Mouse (Mus musculus) layer of hippocampus, postnatal 25 days (tissue): ENCODE data around the gene Apba2. TPM values are rescaled to one million over a fixed set of nuclear protein-coding genes. Genes with fewer than 3 reads are reported as not detected.

Source experiments
- DNase-seq, 2 experiments: peaks; one replicate each; pipeline ENCODE4 v3.0.0; 2022; ENCODE audit warnings: mixed read lengths in 2 of 2, low spot score in 1 of 2; ENCODE audit errors: extremely low spot score in 1 of 2
- total RNA-seq, 2 experiments: library from RNA; stranded (reverse); gene quantifications; 2 replicates each; pipeline ENCODE4 v1.2.3; 2021

Gene Apba2
- total RNA-seq, 2 experiments from 2014 or later, result 251 to 263 TPM

DNA sequence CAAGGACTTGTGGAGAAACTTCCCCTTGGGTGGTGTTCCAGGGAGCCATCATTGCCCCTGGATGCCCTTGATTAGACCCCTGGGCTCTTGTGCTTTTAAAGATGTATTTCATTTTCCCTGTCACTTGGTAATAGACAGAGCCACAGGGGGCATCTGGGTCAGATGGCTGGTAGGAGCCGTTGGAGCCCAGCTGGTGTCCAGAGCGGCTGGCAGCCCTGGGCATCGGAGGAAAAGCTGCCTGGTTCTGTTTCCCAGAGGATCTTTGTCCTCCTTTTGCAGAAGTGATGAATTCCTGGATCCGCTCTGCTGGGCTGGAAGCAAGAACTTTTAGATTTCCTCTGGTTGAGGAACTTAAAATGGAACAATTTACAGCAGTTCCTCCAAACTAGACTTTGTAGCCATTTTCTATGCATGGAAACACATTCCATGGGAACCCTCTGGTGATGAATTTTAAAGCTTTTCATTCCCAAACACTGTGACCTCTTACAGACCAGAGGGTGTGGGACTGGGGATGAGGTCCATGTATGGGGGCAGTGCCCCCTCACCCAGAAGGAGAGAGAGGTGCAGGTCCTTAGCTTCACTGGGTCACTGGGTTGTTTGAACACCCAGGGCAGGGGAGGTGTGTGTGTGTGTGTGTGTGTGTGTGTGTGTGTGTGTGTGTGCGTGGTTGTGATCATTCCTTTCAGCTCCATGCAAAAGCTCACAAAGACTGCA, 20.3 kb downstream of the Apba2 start:
- no peak for DNase-seq

DNA sequence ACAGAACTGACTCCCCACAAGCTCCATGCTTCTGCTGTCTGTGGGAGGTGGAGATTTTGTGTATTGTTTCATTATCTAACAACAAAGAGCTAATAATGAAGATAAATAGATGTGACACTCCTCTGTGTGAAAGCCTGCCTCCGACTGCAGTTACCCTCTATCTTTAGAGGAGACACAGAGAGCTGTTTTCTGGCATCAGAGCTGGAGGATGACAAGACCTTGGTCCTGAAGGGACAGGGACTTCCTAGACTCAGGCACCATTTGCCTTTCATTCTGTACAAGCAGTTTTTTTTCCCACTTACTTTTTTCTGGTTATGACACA, 20.9 kb downstream of the Apba2 start:
- DNase-seq, result no peak

DNA sequence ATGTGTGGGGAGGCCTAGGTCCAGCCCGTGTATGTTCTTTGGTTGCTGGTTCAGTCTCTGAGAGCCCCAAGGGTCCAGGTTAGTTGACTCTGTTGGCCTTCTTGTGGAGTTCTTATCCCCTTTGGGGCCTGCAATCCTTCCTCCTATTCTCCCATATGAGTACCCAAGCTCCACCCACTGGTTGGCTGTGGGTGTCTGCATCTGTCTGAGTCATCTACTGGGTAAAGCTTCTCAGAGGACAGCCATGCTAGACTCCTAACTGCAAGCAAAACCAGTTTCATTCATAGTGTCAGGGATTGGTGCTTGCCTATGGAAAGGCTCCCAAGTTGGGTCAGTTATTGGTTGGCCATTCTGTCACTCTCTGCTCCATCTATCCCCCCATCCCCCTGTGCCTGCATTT, 29.8 kb downstream of the Apba2 start:
- no peak for DNase-seq

DNA sequence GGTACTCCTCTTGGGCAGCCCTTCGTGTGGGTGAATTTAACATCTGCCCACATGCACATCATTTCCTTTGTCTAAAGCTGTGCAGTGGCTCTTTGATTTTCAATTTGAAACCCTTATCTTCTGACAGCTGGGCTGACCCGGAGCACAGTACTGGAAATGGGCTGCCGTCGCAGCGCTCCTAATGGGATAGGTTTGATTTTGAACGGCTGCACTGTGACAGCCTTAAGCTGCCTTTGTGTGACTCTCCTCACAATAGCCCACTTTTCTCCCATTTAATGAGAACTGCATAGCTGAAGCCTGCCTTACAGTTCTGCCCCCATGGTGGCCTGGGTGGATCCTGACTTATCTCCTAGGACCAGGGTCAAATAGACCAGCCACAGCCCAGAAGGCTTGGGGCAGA, 31.9 kb downstream of the Apba2 start:
- DNase-seq, result no peak

DNA sequence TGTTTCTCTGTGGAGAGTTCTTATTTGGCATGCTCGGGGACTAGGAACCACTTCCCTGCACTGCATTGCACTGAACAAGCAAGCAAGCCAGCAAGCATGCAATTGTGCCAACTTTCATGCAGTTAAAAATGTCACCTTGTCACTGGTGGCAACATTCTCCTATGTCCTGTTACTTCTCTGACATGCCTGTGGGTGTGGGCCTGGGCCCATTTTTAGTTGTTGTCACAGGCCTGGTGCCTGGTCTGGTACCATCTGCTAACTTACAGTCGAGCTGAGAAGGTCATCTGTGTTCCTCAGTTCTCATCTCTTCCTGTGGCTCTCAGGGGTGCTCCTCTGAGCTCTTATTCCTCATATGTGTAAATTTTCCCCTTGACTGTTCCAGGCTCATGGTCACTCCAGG, 33.8 kb downstream of the Apba2 start:
- no peak for DNase-seq

DNA sequence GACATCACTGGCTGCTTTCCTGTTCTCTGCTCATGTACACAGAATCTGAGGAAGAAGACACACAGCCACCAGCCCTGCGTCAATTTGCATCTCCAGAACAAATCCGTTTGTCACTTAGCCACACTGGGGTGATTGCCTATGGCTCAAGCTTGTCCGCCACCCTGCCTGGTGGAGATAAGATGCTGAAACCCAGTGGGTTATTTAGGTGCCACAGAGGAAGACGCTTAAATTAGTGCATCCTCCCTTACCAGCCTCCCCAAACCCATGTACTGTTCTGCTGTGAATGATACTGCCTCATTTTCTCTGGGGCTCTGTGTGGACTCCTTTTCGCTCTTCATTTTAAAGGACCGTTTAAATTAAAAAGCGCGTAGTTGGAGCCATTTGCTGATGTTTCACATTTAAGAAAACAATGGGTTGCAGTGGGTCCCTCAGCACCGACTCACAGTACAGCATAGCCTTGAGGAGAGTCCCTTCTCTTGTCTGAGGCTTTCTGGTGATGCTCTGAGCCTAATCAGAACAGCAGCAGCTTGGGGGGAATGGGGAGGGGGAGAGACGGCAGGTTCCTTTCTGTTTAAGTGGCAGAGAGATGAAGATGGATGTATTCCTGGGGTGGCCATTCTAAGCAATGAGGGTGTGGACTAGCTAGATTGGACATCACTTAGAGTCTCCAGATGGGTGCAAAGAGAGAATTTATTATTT, 38.1 kb downstream of the Apba2 start:
- no peak for DNase-seq

DNA sequence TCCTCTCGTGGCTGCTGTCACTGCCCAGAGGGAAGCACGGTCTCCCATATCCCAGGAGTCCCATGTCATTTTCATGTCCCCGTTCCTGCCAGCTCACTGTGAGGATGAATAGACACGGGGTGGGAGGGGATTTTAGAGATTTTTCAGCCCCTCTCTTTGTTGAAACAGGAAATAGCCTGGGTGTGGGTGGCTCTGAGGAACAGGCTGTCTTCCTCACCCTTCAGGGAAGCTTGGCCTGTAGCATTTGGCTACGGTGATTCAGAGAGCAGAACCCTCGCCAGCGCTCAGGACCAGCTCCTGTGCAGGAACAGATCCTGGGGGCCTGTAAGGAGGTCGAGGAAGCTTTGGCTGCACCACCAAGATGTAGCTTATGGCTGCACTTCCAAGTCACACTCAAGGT, 45.3 kb downstream of the Apba2 start:
- no peak for DNase-seq

DNA sequence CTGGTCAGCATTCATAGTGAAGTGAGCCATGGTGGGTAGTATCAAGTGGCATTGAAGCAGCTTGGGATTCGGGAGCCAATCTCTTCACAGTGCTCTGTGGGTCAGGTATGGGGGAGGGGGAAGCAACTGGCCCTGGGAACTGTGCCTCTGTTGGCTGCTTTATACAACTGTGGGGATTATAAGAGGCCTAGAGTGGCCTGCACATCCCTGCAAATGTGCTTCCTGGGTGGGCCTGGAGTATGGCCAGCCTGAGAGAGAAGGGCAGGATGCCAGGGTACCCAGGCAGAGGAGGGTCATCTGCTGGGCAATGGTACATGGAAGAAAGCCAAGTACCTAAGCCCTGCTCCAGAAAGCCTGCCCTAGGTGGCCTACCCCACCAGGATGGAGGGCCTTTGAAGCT, 49.4 kb downstream of the Apba2 start:
- DNase-seq, result no peak

DNA sequence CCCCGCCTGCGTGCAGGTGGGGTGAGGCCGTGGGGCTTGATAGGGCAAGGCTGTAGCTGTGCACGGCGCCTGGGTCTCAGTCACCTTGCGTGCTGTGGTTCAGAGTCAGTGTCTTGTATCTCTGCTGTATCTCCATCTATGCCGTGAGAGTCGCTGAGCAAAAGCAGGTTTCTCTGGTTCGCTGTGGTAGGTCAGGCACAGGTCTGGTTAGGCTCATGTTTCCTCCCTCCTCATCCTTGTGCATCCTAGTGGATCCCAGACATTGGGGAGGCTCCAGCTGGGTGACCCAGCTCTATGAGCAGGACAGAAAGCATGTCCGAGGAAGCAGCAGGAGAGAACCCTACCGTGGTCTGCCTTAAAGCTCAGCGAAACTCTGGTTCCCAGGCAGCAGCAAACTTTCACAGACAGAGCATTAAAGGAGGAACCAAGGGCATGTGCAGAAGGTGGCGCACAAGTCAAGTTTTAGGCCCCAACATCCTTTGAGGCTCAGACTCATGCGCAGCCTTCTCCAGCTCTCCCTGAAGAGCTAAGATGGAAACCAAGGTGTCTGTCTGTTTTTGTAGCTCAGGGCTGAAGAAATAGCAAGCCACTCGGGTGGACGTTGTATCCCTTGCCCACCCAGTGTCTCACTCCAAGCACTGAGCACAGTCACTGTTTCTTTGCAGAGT, 51.2 kb downstream of the Apba2 start:
- no peak for DNase-seq

DNA sequence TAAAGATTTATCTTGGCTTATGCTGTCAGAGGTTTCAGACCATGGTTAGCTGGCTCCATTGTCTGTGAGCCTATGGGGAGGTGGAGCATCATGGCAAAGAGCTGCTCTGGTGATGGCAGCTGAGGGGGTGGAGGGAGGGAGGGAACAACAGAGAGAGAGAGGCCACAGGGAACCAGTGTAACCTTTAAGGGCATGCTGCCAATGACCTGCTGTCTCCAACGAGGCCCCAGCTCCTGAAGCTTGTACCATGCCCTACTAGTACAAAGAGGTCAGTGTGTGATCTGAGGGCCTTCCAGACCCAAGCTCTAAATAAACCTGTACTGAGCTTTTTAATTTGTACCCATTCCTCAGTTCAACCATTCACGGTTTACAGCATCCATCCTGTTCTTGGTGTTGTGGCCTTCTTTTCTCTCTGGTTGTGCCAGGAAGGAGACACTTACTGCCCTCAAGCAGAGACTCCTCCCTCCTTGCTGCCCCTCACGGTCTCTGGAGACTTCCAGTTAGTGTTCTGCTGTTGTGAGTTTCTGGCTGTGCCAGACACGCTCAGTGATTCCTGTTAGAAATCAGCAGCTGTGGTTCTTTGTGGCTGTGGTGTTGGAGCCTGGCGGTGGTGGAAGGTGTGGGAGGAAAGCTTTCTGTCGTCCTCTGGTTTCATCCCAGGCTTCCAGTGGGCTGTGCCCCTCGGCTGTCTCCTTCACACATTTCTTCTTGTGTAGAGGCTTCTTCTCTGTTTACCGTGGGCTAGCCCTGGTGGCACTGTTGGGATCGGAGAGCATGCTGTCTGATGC, 60.4 kb downstream of the Apba2 start:
- DNase-seq, result no peak

DNA sequence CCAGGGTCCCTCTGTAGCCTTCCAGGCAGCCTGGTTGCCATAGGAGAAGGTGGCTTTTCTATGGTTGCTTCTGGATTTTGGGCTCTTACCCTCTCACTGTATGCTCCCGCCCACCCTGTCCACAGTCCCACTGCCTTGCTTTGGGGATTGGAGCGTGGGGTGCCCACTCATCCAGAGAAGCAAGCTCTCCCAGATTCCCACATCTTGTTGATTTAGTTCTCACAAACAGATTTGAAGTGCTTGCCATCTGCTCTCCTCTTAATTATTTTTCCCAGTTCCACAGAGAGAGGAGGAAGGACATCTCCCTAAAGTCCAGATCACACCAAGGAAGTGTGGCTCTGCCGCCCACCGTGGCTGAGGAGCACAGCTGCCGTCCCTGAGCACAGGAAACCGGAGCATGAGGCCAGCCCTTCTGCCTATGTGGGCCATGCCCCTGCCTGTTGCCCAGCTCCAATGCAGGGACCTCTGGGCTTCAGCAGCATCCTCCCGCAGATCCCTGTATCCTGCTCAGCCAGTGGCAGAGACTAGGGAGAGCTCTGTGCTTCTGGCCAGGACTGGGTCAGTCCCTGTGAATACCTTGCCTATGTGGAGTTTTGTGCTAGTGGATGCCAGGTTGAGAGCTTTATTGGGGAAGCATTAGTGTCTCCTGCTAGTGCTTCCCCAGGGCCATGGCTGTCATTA, 63.5 kb downstream of the Apba2 start:
- no peak for DNase-seq

DNA sequence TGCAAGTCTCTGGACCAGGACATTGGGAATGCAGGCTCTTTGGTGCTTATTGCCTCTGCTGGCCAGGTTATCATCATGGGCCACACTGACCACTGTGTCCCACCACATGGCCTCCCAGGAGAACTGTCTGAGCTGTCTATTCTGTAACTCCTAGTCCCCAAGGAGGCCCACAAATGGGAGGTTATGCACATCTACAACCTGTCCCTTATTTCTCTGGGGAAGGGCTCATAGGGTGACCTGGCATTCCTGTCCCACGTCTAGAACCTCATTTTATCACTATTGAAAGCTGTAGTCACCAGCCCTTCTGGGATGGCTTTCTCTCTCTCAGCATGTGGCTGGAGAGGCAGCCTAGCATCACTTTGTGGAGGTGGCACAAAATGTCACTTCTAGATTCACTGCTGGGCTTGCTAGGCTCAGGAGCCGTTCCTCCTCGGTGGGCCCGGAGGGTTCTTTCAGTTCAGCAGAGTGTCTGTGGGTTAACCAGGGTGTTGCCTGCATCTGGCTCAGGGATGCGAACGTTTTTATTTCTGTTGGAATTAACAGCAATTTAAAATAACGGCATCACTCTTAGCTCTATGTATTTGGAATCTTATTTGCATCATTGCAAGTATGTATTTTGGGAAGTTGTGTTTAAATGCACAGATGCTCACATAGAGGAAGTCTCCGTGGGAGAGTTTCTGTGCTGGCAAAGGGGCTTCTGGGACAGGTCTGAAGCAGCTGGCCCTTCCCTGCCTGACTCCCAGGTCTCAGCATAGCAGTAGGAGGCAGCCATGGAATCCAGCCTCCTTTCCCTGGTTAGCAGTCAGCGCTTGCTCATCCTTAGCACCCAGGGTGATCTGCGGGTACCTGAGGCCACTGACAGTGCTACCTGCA, 65.1 kb downstream of the Apba2 start:
- no peak for DNase-seq

DNA sequence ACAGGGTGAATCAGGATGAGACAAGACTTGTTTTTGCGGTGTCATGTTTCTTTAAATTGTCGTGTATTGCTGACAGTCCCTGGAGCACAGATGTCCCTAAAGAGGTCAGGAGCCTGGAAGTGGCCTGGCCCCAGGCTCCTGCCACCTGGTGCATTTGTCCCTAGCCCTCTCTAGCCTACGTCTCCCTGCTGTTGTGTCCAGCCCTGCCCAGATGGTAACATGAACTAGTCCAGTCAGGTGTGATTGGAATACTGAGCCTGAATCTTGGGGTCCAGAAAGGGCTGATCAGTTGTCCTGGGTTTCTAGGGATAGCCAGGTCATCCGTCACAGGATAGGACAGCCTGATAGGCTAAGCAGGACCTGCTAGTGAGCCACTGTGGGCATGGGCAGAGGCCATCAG, 67.2 kb downstream of the Apba2 start:
- no peak for DNase-seq

DNA sequence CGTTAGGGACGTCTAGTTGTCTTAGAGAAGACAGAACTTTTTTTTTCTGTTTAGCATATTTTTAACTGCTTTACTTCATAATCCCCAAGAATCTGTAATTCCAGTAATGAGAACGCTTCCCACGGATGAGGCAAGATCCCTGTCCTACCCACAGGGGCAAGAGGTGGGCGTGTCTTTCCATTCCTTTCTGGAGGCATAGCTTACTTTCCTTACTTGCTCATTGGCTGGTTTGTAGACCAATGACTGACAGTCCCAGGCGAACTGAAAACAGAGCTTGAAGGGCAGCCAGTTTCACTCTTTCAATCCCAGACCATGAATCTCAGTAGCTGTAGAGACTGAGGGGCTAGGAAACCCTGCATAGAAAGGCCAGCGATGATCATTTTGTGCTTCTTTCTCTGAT, 68.2 kb downstream of the Apba2 start:
- no peak for DNase-seq

DNA sequence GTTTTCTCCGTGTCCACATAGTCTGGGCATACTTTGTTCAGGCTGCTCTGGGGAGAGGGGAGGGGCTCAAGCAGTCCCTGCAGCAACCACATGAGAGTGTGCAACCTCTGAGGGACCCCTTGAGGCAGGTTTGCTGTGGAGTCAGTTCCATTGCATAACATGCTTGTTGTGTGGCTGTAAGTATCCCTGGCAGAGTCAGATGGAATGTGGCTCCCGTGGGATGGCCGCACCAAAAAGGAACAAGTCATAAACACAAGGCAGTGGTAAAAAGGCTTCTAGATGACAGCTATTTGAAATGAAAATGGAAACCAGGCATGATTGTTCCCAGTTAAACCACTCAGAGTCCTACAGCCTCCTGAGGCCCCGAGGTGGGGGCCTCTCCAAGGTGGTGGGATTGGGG, 69.4 kb downstream of the Apba2 start:
- no peak for DNase-seq

DNA sequence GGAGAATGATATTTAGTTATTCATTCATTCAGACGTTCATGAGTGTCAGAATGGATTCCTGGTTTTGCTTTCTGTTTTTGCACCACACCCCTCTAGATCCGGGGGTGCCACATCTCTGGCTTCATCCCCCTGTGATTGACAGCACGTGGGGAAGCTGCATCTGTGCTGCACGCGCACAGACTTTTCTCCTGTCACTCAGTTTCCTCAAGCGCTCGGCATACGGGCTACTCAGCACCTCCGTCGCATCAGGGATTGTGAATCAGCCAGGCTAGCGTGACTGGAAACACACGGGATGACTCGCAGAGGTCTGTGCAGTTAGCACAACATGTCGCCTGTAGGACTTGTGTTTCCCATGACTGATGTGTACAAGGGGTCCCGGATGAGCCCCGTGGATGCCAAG, 72.6 kb downstream of the Apba2 start:
- DNase-seq, result no peak

DNA sequence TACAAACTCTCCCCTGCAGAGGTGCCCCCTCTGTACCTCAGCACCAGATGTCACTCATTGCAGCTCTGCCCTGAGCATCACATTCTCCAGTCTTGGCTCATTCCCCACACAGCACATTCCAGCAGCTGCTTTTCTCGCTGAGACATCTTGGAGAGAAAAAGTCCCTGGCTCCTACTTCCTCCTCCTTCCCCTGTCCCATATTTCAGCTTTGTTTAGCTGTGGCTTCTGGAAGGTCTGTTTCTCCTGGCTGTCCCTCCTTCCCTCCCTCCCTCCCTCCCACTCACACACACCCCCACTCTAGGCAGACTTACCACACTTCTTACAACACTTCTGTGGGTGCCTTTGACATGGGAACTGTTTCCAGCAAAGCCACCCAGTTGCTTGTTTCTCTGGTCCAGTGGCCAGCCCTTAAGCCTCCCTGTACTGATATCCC, 75.0 kb downstream of the Apba2 start:
- DNase-seq, result no peak

DNA sequence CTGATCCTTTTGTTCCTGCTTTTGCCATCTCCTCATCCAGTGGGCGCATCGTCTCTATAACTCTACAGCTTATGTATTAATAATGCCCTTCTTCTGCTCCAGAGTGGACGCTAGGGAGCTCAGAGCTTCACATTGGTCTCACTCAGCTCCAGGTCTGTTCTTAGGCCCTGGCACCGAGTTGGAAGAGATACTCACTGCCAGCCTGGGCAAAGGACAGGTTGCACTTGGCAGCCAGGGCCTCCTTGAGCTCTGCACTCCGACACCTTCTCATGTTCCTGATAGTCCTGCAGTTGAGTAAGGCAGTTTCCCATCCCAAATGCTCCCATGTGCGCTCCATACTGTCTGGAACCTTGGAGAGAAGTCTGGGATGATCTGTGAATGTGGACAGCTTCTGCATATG, 76.7 kb downstream of the Apba2 start:
- no peak for DNase-seq

DNA sequence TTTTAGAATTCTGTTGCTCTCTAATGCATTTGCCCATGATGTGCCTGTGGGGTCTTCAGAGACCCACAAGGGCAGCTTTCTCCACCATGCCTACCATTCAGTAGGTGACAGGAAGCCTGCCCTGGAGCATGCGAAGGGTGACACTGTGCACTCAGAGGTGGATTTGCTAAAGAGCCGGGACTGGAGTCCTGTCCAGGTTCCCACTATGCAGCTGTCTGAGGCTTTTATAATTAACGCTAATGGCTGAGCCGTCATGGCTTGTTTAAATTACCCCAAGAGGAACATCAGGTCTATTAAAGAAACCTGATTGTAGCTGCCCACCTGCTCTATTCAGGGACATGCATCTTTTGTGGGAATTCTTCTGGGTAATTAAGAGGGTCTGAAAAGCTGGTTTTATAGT, 78.4 kb downstream of the Apba2 start:
- no peak for DNase-seq

DNA sequence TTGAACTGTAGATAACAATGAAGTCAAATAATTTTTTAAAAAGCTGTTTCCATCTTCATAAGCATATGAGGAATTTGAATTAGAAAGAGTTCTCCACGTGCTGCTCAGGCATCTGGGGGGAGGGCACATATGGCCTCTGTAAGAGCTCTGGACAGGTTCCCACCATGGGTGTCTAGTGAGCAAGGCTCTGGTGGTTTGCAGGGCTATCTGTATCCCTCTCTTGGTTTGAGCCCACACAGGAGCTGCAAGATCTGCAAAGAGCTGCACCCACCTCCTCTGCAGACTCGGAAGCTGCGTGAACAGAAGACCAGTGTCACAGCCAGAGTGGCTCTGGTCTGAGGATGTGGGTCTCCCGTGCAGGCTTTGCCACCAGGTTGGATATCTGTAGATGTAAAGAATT, 78.8 kb downstream of the Apba2 start:
- no peak for DNase-seq
